Mouse (Mus musculus) heart, adult 8-10 months (tissue): Measurements from ENCODE around the gene Tnfaip8l1. TPM values are rescaled to one million over a fixed set of nuclear protein-coding genes. Genes with fewer than 3 reads are reported as not detected.
A peak's percentile ranks its signal among the peaks of the same experiment; 100 is the strongest.

Experiments used
- DNase-seq: peaks from one replicate; pipeline ENCODE4 v3.0.0; 2022; ENCODE audit warnings: low spot score
- microRNA-seq: library from miRNA; unstranded; fragments of <30 nt; microRNA quantifications from one replicate; pipeline ENCODE4 v1.2.0, GENCODE M21; 2022
- total RNA-seq, 4 experiments: library from RNA; stranded (reverse); gene quantifications; 2 replicates each; pipeline ENCODE4 v1.2.4; 2022

The Tnfaip8l1 gene
- total RNA-seq, 4 experiments from 2014 or later: 1.2 to 2.1 (median 1.4) TPM

DNA sequence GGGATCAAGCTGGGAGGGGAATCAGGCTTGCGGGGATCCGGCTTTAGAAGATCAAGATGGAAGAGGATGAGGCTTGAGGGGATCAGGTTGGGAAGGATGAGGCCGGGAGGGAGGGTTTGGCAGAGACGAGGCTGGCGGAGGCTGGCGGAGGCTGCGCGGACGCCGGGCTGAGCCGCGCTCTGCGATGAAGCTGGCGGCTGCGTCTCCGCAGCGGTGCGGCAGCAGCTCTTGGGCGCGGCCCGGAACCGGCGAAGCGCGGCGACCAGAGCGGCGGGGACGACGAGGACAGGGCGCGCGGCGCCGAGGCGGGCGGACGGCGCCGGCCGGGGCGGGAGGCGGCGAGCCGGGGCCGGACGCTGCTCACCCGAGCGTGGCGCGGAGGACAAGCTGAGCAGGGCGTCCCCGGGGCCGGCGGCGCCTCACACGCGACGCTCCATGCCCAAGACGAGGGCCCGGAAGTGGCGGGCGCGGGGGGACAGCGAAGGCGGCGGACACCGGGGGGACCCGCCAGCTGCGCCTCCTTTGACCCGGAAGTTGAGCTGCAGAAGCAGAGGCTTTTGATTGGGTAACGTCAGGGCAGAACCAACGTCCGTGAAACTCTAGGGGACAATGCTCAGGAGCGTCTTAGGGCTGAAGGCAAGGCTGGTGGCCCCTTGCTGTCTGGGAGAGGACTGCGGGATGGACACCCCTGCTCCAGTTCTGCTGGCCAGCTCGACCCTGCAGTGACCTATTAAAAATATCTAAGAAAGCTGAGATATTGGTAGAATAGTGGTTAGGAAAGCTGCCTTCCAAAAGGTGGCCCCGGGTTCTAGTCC lies 56.3 kb downstream of the Tnfaip8l1 start, which contains the start of gene Dpp9:
Gene Dpp9, minus strand, starts transcription at position 529 of the 815 bp plus-strand sequence.
- DNase-seq: peak; percentile 96

DNA sequence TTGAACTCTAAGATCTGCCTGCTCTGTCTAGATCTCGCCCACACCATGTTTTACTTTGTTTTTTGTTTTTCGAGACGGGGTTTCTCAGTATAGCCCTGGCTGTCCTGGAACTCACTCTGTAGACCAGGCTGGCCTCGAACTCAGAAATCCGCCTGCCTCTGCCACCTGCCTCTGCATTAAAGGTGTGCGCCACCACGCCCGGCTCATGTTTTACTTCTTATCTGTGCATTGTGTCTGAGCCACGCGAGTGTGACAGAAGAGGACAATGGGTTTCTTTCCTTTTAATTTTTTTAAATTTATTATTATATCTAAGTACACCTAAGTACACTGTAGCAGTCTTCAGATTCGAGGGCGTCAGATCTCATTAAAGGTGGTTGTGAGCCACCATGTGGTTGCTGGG lies 57.0 kb downstream of the Tnfaip8l1 start:
- DNase-seq: peak; percentile 22

DNA sequence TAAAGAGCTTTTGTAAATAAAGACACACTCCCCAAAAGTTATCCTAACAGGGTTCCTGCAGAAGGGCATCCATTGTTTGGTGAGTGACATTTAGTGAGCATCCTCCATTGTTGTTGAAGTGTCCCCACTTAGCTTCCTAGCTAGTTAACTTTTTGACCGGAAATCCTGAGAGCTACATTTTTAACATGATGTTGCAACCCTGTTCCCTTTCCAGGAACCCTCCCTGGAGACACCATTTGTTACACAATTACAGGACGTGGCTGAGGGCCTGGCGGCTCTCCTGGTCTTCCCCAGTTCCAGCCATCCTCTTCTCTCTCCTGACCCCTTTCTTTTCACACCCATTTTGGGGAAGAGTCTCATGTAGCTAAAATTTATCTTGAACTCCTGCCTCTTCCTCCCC lies 57.5 kb downstream of the Tnfaip8l1 start:
- peak; percentile 92 for DNase-seq

Small RNA genes lying within 50 kb of the gene (microRNA-seq; reads per million reads assigned to microRNA genes)
- not detected for gene Gm44397

Other genes with a start within 250 kb of the Tnfaip8l1 start
- 1 to 10 TPM; 2.4 to 3.9 (median 3.1) TPM for gene Zfp119b, start 213.0 kb upstream of the Tnfaip8l1 start, total RNA-seq
- under 1 TPM; 0.23 to 0.97 (median 0.41) TPM for gene Ebi3, start 209.8 kb upstream of the Tnfaip8l1 start, total RNA-seq
- gene Yju2, start 203.4 kb upstream of the Tnfaip8l1 start, total RNA-seq: 10 to 100 TPM in 1 of 4 experiments, 1 to 10 TPM in 3; 8.2 to 10.3 (median 9.0) TPM
- 1 to 10 TPM in 3 of 4 experiments, under 1 TPM in 1; 0.66 to 2.0 (median 1.5) TPM for gene Shd, start 192.0 kb upstream of the Tnfaip8l1 start, total RNA-seq
- 1 to 10 TPM in 1 of 4 experiments, under 1 TPM in 1, not detected in 2; 0.52 to 1.6 TPM for gene Fsd1, start 176.0 kb upstream of the Tnfaip8l1 start, total RNA-seq
- 10 to 100 TPM; 11.8 to 17.5 (median 14.4) TPM for gene Stap2, start 156.9 kb upstream of the Tnfaip8l1 start, total RNA-seq
- 10 to 100 TPM; 78.9 to 90.4 (median 87.1) TPM for gene Mpnd, start 156.8 kb upstream of the Tnfaip8l1 start, total RNA-seq
- gene Sh3gl1, start 125.8 kb upstream of the Tnfaip8l1 start, total RNA-seq: 10 to 100 TPM; 12.3 to 14.4 (median 13.3) TPM
- gene Chaf1a, start 122.0 kb upstream of the Tnfaip8l1 start, total RNA-seq: 1 to 10 TPM in 3 of 4 experiments, under 1 TPM in 1; 0.84 to 1.9 (median 1.4) TPM
- 10 to 100 TPM; 50.4 to 64.4 (median 55.4) TPM for gene Ubxn6, start 87.4 kb upstream of the Tnfaip8l1 start, total RNA-seq
- gene Hdgfl2, start 82.8 kb upstream of the Tnfaip8l1 start, total RNA-seq: 10 to 100 TPM; 30.6 to 41.4 (median 35.2) TPM
- gene Plin4, start 52.7 kb upstream of the Tnfaip8l1 start, total RNA-seq: 100 to 1,000 TPM; 140 to 200 (median 164) TPM
- 100 to 1,000 TPM; 110 to 160 (median 150) TPM for gene Plin5, start 44.9 kb upstream of the Tnfaip8l1 start, total RNA-seq
- gene Lrg1, start 40.5 kb upstream of the Tnfaip8l1 start, total RNA-seq: 10 to 100 TPM; 47.5 to 68.7 (median 60.4) TPM
- 10 to 100 TPM in 1 of 4 experiments, 1 to 10 TPM in 3; 5.4 to 10.4 (median 8.6) TPM for gene Sema6b, start 22.1 kb upstream of the Tnfaip8l1 start, total RNA-seq
- gene Mydgf, start 21.4 kb downstream of the Tnfaip8l1 start, total RNA-seq: 10 to 100 TPM; 25.5 to 29.8 (median 27.9) TPM
- 10 to 100 TPM; 42.6 to 51.1 (median 46.6) TPM for gene Dpp9, start 56.4 kb downstream of the Tnfaip8l1 start, total RNA-seq
- 100 to 1,000 TPM; 113 to 131 (median 128) TPM for gene Fem1a, start 94.3 kb downstream of the Tnfaip8l1 start, total RNA-seq
- gene Ticam1, start 114.3 kb downstream of the Tnfaip8l1 start, total RNA-seq: 1 to 10 TPM; 6.9 to 9.5 (median 8.1) TPM
- gene Plin3, start 130.4 kb downstream of the Tnfaip8l1 start, total RNA-seq: 100 to 1,000 TPM; 172 to 233 (median 219) TPM
- under 1 TPM in 1 of 4 experiments, not detected in 3; 0.41 TPM for gene Arrdc5, start 137.8 kb downstream of the Tnfaip8l1 start, total RNA-seq
- 1 to 10 TPM; 1.5 to 2.6 (median 2.2) TPM for gene Uhrf1, start 140.8 kb downstream of the Tnfaip8l1 start, total RNA-seq
- gene Kdm4b, start 163.6 kb downstream of the Tnfaip8l1 start, total RNA-seq: 10 to 100 TPM; 29.0 to 34.4 (median 32.4) TPM